Comparison of ENCODE assay signal across 17 mouse cellular contexts in genomic region chr15:93479445-93479844, GRCm38 (mm10).
DNase-seq lines count a peak whose midpoint lies in the region; ATAC-seq and TF ChIP-seq lines count a peak whose summit lies in the region.
"Had no signal": no experiment of that assay in that cellular context is flagged by ENCODE, and none has a peak within 500 bp of the region (broad histone marks: within the 10 kb centered on the region; RNA-seq: fewer than 3 reads in every experiment).

No protein-coding gene starts in this region.

- no peak overlapping the region for H3K4me2 ChIP-seq in forebrain, embryonic 14.5 days (ENCODE audit: low read length)
- H3K4me2 ChIP-seq in neural tube, embryonic 15.5 days: no peak overlapping the region
- H3K4me2 ChIP-seq: embryonic facial prominence, embryonic 13.5 days; hindbrain, embryonic 12.5 days had no signal

- no peak for TF ChIP-seq CTCF in embryonic fibroblast, embryonic 13.5 days (IDR thresholded peaks at IDR 0.05; ENCODE audit: borderline replicate concordance, insufficient read depth, low read length)

- WGBS in forebrain, embryonic 14.5 days: 21% methylated on average over 4 of the region's 4 CpGs
- 84% methylated on average over 4 of the region's 4 CpGs for WGBS in forebrain, embryonic 10.5 days
- WGBS in neural tube, embryonic 15.5 days: 30% methylated on average over 4 of the region's 4 CpGs

- H3K9ac ChIP-seq in forebrain, embryonic 14.5 days (ENCODE audit: low read length): no peak overlapping the region
- no peak overlapping the region for H3K9ac ChIP-seq in neural tube, embryonic 15.5 days (replicated peaks)
- H3K9ac ChIP-seq: embryonic facial prominence, embryonic 13.5 days; hindbrain, embryonic 12.5 days had no signal

- peak overlapping the region; percentile 44; the same call in 1 of the 2 replicates for H3K27ac ChIP-seq in forebrain, embryonic 14.5 days (ENCODE audit: low read depth, low read length)
- H3K27ac ChIP-seq in forebrain, embryonic 10.5 days: no peak overlapping the region
- peak overlapping the region; percentile 48; the same call in 1 of the 2 replicates for H3K27ac ChIP-seq in embryonic fibroblast, embryonic 13.5 days (ENCODE audit: insufficient read depth, low read length)
- peak overlapping the region; percentile 37; the same call in 1 of the 2 replicates for H3K27ac ChIP-seq in neural tube, embryonic 15.5 days (replicated peaks)
- H3K27ac ChIP-seq: embryonic facial prominence, embryonic 13.5 days; heart, embryonic 10.5 days; hindbrain, embryonic 12.5 days; macrophage had no signal

- intact Hi-C loops in gastrocnemius, postnatal 36 days (cut with DNase I): no loop called here

- H3K9me3 ChIP-seq in forebrain, embryonic 14.5 days (replicated peaks; ENCODE audit: control insufficient read depth, low read length): no peaks in the 10 kb centered on the region
- no peaks in the 10 kb centered on the region for H3K9me3 ChIP-seq in forebrain, embryonic 10.5 days
- no peaks in the 10 kb centered on the region for H3K9me3 ChIP-seq in megakaryocyte, embryonic 14.5 days
- no peaks in the 10 kb centered on the region for H3K9me3 ChIP-seq in neural tube, embryonic 15.5 days (replicated peaks)
- H3K9me3 ChIP-seq: embryonic facial prominence, embryonic 13.5 days; G1E; heart, embryonic 10.5 days; hindbrain, embryonic 12.5 days had no signal

- ATAC-seq in forebrain, embryonic 14.5 days: peak; percentile 71; the same call in 1 of the 2 replicates
- no peak for ATAC-seq in megakaryocyte, adult 5-6 weeks (ENCODE audit: poor library complexity, severe bottlenecking)
- ATAC-seq in neural tube, embryonic 15.5 days (ENCODE audit: low FRiP score): no peak
- ATAC-seq: activated CD4-positive, CD25-positive, alpha-beta regulatory T cell, adult 4 months had no signal

- peak; percentile 60 for DNase-seq in forebrain, embryonic 14.5 days (ENCODE audit: low spot score)
- DNase-seq in forebrain, embryonic 10.5 days (ENCODE audit: extremely low spot score, low spot score): no peak
- no peak for DNase-seq in urinary bladder, adult 18-20 months (ENCODE audit: low spot score in 2 of 2)
- DNase-seq in gastrocnemius, postnatal 36 days: no peak
- DNase-seq: cerebellum, postnatal 14 days; kidney, adult 11 months; lung, adult 18-20 months had no signal

- TF ChIP-seq POLR2A in embryonic fibroblast, embryonic 13.5 days (IDR thresholded peaks at IDR 0.05; ENCODE audit: low read depth, low read length): no peak

- H3K27me3 ChIP-seq in forebrain, embryonic 14.5 days (replicated peaks; ENCODE audit: control insufficient read depth, insufficient read depth, low read length): no peaks in the 10 kb centered on the region
- no peaks in the 10 kb centered on the region for H3K27me3 ChIP-seq in forebrain, embryonic 10.5 days (ENCODE audit: poor library complexity, severe bottlenecking)
- H3K27me3 ChIP-seq in megakaryocyte, embryonic 14.5 days (replicated peaks): no peaks in the 10 kb centered on the region
- H3K27me3 ChIP-seq in neural tube, embryonic 15.5 days (replicated peaks): no peaks in the 10 kb centered on the region
- H3K27me3 ChIP-seq: embryonic facial prominence, embryonic 13.5 days; hindbrain, embryonic 12.5 days had no signal

- no peaks in the 10 kb centered on the region for H3K36me3 ChIP-seq in forebrain, embryonic 14.5 days (ENCODE audit: control insufficient read depth, insufficient read depth, low read length)
- H3K36me3 ChIP-seq in forebrain, embryonic 10.5 days (replicated peaks): peaks cover 9% of the 10 kb centered on the region; the same call in 1 of the 2 replicates
- peaks cover 25% of the 10 kb centered on the region for H3K36me3 ChIP-seq in megakaryocyte, embryonic 14.5 days (replicated peaks; ENCODE audit: low read length)
- H3K36me3 ChIP-seq in neural tube, embryonic 15.5 days: no peaks in the 10 kb centered on the region
- H3K36me3 ChIP-seq: embryonic facial prominence, embryonic 13.5 days; heart, embryonic 10.5 days; hindbrain, embryonic 12.5 days had no signal

- peaks cover 3% of the 10 kb centered on the region for H3K4me1 ChIP-seq in forebrain, embryonic 14.5 days (ENCODE audit: control insufficient read depth, insufficient read depth, low read length)
- no peaks in the 10 kb centered on the region for H3K4me1 ChIP-seq in forebrain, embryonic 10.5 days
- peaks cover 67% of the 10 kb centered on the region for H3K4me1 ChIP-seq in megakaryocyte, embryonic 14.5 days
- no peaks in the 10 kb centered on the region for H3K4me1 ChIP-seq in embryonic fibroblast, embryonic 13.5 days (ENCODE audit: control insufficient read depth, insufficient read depth, low read length)
- peaks cover 15% of the 10 kb centered on the region for H3K4me1 ChIP-seq in neural tube, embryonic 15.5 days
- H3K4me1 ChIP-seq: hindbrain, embryonic 12.5 days had no signal

- H3K4me3 ChIP-seq in forebrain, embryonic 14.5 days (ENCODE audit: low read depth, low read length): no peak overlapping the region
- no peak overlapping the region for H3K4me3 ChIP-seq in forebrain, embryonic 10.5 days
- H3K4me3 ChIP-seq in megakaryocyte, embryonic 14.5 days (replicated peaks): peak overlapping the region; percentile 18
- H3K4me3 ChIP-seq in embryonic fibroblast, embryonic 13.5 days (ENCODE audit: insufficient read depth, low read length): no peak overlapping the region
- H3K4me3 ChIP-seq in neural tube, embryonic 15.5 days (replicated peaks): no peak overlapping the region
- H3K4me3 ChIP-seq: embryonic facial prominence, embryonic 13.5 days; heart, embryonic 10.5 days; hindbrain, embryonic 12.5 days had no signal
